Mouse (Mus musculus) neural tube, embryonic 10.5 days (tissue): Measurements from ENCODE around the gene Slc10a7.
"Not testable (repeated sequence)": the region's sequence is repeated elsewhere in the genome, so short reads cannot be mapped to it uniquely, and the experiment has no call there.

Source experiments
- DNase-seq: peaks from one replicate; pipeline ENCODE4 v3.0.0-alpha.2; 2017; ENCODE audit warnings: low spot score; ENCODE audit errors: extremely low spot score

Gene Slc10a7

GRCm38 (mm10) chr8:78667399-78667798 is 158.3 kb downstream of the Slc10a7 start:
- DNase-seq = no peak

- no peak for DNase-seq
These were observed 159.1 kb downstream of the Slc10a7 start for GRCm38 (mm10) chr8:78668206-78668605.

GRCm38 (mm10) chr8:78670241-78670640 is 161.1 kb downstream of the Slc10a7 start:
- DNase-seq = no peak

- no peak for DNase-seq
These were observed 169.5 kb downstream of the Slc10a7 start for GRCm38 (mm10) chr8:78678541-78679219.

GRCm38 (mm10) chr8:78690795-78691194 is 181.6 kb downstream of the Slc10a7 start:
- DNase-seq = no peak

GRCm38 (mm10) chr8:78698331-78698741 is 189.2 kb downstream of the Slc10a7 start:
- no peak for DNase-seq

- DNase-seq = no peak
These were observed 194.1 kb downstream of the Slc10a7 start for GRCm38 (mm10) chr8:78703068-78703820.

GRCm38 (mm10) chr8:78705980-78706379 is 196.8 kb downstream of the Slc10a7 start:
- DNase-seq = no peak

GRCm38 (mm10) chr8:78709948-78710644 is 200.9 kb downstream of the Slc10a7 start:
- DNase-seq = no peak

- DNase-seq = no peak
These were observed 201.8 kb downstream of the Slc10a7 start for GRCm38 (mm10) chr8:78710961-78711360.

GRCm38 (mm10) chr8:78714880-78715279 is 205.7 kb downstream of the Slc10a7 start:
- DNase-seq = no peak

- DNase-seq = no peak
These were observed 207.4 kb downstream of the Slc10a7 start for GRCm38 (mm10) chr8:78716546-78716945.

- DNase-seq = not testable (repeated sequence)
These were observed 208.0 kb downstream of the Slc10a7 start for GRCm38 (mm10) chr8:78717191-78717590.

GRCm38 (mm10) chr8:78719279-78720040 is 210.3 kb downstream of the Slc10a7 start:
- DNase-seq = no peak

- no peak for DNase-seq
These were observed 210.9 kb downstream of the Slc10a7 start for GRCm38 (mm10) chr8:78720041-78720414.

GRCm38 (mm10) chr8:78721576-78721975 is 212.4 kb downstream of the Slc10a7 start:
- no peak for DNase-seq

- DNase-seq = no peak
These were observed 213.1 kb downstream of the Slc10a7 start for GRCm38 (mm10) chr8:78722201-78722600.

- no peak for DNase-seq
These were observed 215.7 kb downstream of the Slc10a7 start for GRCm38 (mm10) chr8:78724832-78725231.

- no peak for DNase-seq
These were observed 219.1 kb downstream of the Slc10a7 start for GRCm38 (mm10) chr8:78728240-78728639.

- DNase-seq = no peak
These were observed 223.3 kb downstream of the Slc10a7 start for GRCm38 (mm10) chr8:78732410-78732809.

- DNase-seq = no peak
These were observed 223.9 kb downstream of the Slc10a7 start for GRCm38 (mm10) chr8:78732995-78733512.
